Mouse (Mus musculus): ENCODE results near the gene Tcf7l2. TPM values are rescaled to one million over a fixed set of nuclear protein-coding genes. Genes with fewer than 3 reads are reported as not detected.

Gene Tcf7l2
- total and polyA plus RNA-seq, 3 experiments, result not detected

DNA sequence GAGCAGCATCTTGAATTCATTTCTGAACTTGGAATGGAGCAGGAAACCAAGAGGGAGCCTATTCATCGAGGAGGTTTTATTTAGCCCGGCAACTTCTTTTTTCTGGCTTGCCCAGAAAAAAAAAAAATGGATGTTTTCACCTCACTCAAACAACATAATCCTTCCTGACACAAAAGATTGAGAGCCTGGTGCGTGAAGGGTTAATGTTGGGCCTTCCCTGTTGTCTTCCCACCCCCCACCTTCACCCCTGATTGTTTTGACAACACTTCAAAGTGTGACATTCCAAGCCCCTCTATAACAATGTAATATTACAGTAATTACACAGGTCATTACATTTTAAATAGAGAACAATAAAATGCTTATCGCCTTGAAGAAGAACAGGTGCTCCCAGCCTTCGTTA, 4.6 kb downstream of the Tcf7l2 start:
- Histone ChIP-seq H3K4me1 (ENCODE audit: control insufficient read depth in 1 of 2, insufficient read depth in 2 of 2) (no peaks in the 10 kb centered on the region), H3K9ac (ENCODE audit: insufficient read depth, low read depth) (no peak overlapping the region), H3K27ac (ENCODE audit: insufficient read depth, low read depth) (no peak overlapping the region), H3K36me3 (replicated peaks in 1 of 2; ENCODE audit: control insufficient read depth in 1 of 2, insufficient read depth in 1 of 2, low read length in 1 of 2) (no peaks in the 10 kb centered on the region), H3K4me2 (ENCODE audit: insufficient read depth, low read depth, poor library complexity, severe bottlenecking) (no peak overlapping the region), H3K79me2 (replicated peaks; ENCODE audit: control insufficient read depth, extremely low read depth, insufficient read depth, poor library complexity, severe bottlenecking) (no peaks in the 10 kb centered on the region), H3K4me3 (replicated peaks in 1 of 3; ENCODE audit: low read depth in 2 of 3, low read length in 2 of 3, poor library complexity in 1 of 3) (no peak overlapping the region), H3K9me3 (replicated peaks; ENCODE audit: low read length) (peaks cover 16% of the 10 kb centered on the region), H3K27me3 (replicated peaks) (peaks cover 47% of the 10 kb centered on the region)
- dilution Hi-C loops (cut with MboI; ENCODE audit: extremely low pct_ligation_motif_present, extremely low pct_unique_long_range_greater_than_20kb, low sequenced_read_pairs), result no loop called here
- TF ChIP-seq GABPA (IDR thresholded peaks at IDR 0.05; ENCODE audit: insufficient replicate concordance, low read depth, low read length), result no peak
- no peak for TF ChIP-seq ZC3H11A (IDR thresholded peaks at IDR 0.05; ENCODE audit: low read depth, low read length)
- no peak for TF ChIP-seq NRF1 (IDR thresholded peaks at IDR 0.05; ENCODE audit: low read depth, low read length)
- TF ChIP-seq MAFK (IDR thresholded peaks at IDR 0.05; ENCODE audit: insufficient replicate concordance, low read length), result no peak
- TF ChIP-seq USF2 (conservative IDR thresholded peaks at IDR 0.05; ENCODE audit: low read depth, low read length), result no peak
- no peak for TF ChIP-seq E2F4 (IDR thresholded peaks at IDR 0.05; ENCODE audit: insufficient replicate concordance, low read depth, low read length)
- no peak for TF ChIP-seq CHD2 (IDR thresholded peaks at IDR 0.05; ENCODE audit: low read length)
- no peak for TF ChIP-seq JUND (conservative IDR thresholded peaks at IDR 0.05; ENCODE audit: low read depth, low read length)
- TF ChIP-seq PAX5 (IDR thresholded peaks at IDR 0.05; ENCODE audit: low read length), result no peak
- TF ChIP-seq UBTF (IDR thresholded peaks at IDR 0.05; ENCODE audit: low read depth, low read length), result no peak
- no peak for TF ChIP-seq MAZ (IDR thresholded peaks at IDR 0.05; ENCODE audit: low read depth, low read length)
- no peak for TF ChIP-seq MYC (IDR thresholded peaks at IDR 0.05; ENCODE audit: low read depth, low read length)
- TF ChIP-seq MXI1 (IDR thresholded peaks at IDR 0.05; ENCODE audit: low read depth, low read length), result no peak
- no peak for TF ChIP-seq ETS1 (conservative IDR thresholded peaks at IDR 0.05; ENCODE audit: low read depth, low read length)
- no peak for TF ChIP-seq CHD1 (IDR thresholded peaks at IDR 0.05; ENCODE audit: low read depth, low read length)
- TF ChIP-seq SIN3A (IDR thresholded peaks at IDR 0.05; ENCODE audit: low read length), result no peak
- no peak for TF ChIP-seq ELF1 (IDR thresholded peaks at IDR 0.05; ENCODE audit: low read depth, low read length)
- TF ChIP-seq ZNF384 (IDR thresholded peaks at IDR 0.05; ENCODE audit: low read depth, low read length), result no peak
- TF ChIP-seq POLR2AphosphoS2 (IDR thresholded peaks at IDR 0.05; ENCODE audit: low read depth, low read length), result no peak
- in situ Hi-C loops (cut with MboI; ENCODE audit: low pct_ligation_motif_present, low pct_unique_long_range_greater_than_20kb, low sequenced_read_pairs), result no loop called here
- DNase-seq (ENCODE audit: extremely low read depth), result no peak

- no peak for DNase-seq (ENCODE audit: extremely low read depth)
These were observed 5.8 kb downstream of the Tcf7l2 start for GRCm38 (mm10) chr19:55747237-55747925.

More at GRCm38 (mm10) chr19:55747237-55747925, 5.8 kb downstream of the Tcf7l2 start:
- dilution Hi-C loops (cut with MboI; ENCODE audit: extremely low pct_ligation_motif_present, extremely low pct_unique_long_range_greater_than_20kb, low sequenced_read_pairs), result no loop called here
- in situ Hi-C loops (cut with MboI; ENCODE audit: low pct_ligation_motif_present, low pct_unique_long_range_greater_than_20kb, low sequenced_read_pairs), result no loop called here
- no peak for TF ChIP-seq RCOR1 (conservative IDR thresholded peaks at IDR 0.05; ENCODE audit: low read depth, low read length)
- TF ChIP-seq NELFE (IDR thresholded peaks at IDR 0.05; ENCODE audit: low read depth, low read length), result no peak
- TF ChIP-seq IRF4 (IDR thresholded peaks at IDR 0.05; ENCODE audit: low read depth, low read length), result no peak
- TF ChIP-seq ETS1 (conservative IDR thresholded peaks at IDR 0.05; ENCODE audit: low read depth, low read length), result no peak
- no peak for TF ChIP-seq ZC3H11A (IDR thresholded peaks at IDR 0.05; ENCODE audit: low read depth, low read length)
- Histone ChIP-seq H3K4me2 (ENCODE audit: insufficient read depth, low read depth, poor library complexity, severe bottlenecking) (no peak overlapping the region), H3K27me3 (replicated peaks) (peaks cover 57% of the 10 kb centered on the region), H3K27ac (ENCODE audit: insufficient read depth, low read depth) (no peak overlapping the region), H3K4me3 (replicated peaks in 1 of 3; ENCODE audit: low read depth in 2 of 3, low read length in 2 of 3, poor library complexity in 1 of 3) (no peak overlapping the region), H3K9me3 (replicated peaks; ENCODE audit: low read length) (peaks cover 12% of the 10 kb centered on the region), H3K79me2 (replicated peaks; ENCODE audit: control insufficient read depth, extremely low read depth, insufficient read depth, poor library complexity, severe bottlenecking) (no peaks in the 10 kb centered on the region), H3K4me1 (ENCODE audit: control insufficient read depth in 1 of 2, insufficient read depth in 2 of 2) (no peaks in the 10 kb centered on the region), H3K9ac (ENCODE audit: insufficient read depth, low read depth) (no peak overlapping the region), H3K36me3 (replicated peaks in 1 of 2; ENCODE audit: control insufficient read depth in 1 of 2, insufficient read depth in 1 of 2, low read length in 1 of 2) (no peaks in the 10 kb centered on the region)

Measured in CH12.LX (cell line).